In genomic region chr7:110189951-110190350, GRCm38 (mm10) we compare ENCODE assay signal across 11 mouse cellular contexts. TPM values are rescaled to one million over a fixed set of nuclear protein-coding genes. Genes with fewer than 3 reads are reported as not detected.
A peak's percentile ranks its signal among the peaks of the same experiment; 100 is the strongest.
DNase-seq lines count a peak whose midpoint lies in the region; ATAC-seq and TF ChIP-seq lines count a peak whose summit lies in the region.
"Had no signal": no experiment of that assay in that cellular context is flagged by ENCODE, and none has a peak within 500 bp of the region (broad histone marks: within the 10 kb centered on the region; RNA-seq: fewer than 3 reads in every experiment).

No protein-coding gene starts in this region.

- no peak overlapping the region for H3K27ac ChIP-seq in liver, postnatal 0 days (ENCODE audit: low read depth)
- no peak overlapping the region for H3K27ac ChIP-seq in liver, embryonic 12.5 days
- peak overlapping the region; percentile 52; the same call in 1 of the 2 replicates for H3K27ac ChIP-seq in heart, embryonic 16.5 days (ENCODE audit: low read length)
- H3K27ac ChIP-seq in stomach, embryonic 16.5 days (ENCODE audit: low read length) = peak overlapping the region; percentile 51; the same call in 1 of the 2 replicates
- H3K27ac ChIP-seq in forebrain, embryonic 13.5 days = no peak overlapping the region
- H3K27ac ChIP-seq in hindbrain, postnatal 0 days = no peak overlapping the region

- H3K36me3 ChIP-seq in liver, postnatal 0 days (replicated peaks; ENCODE audit: insufficient read depth, low read length) = no peaks in the 10 kb centered on the region
- H3K36me3 ChIP-seq in liver, embryonic 12.5 days = no peaks in the 10 kb centered on the region
- H3K36me3 ChIP-seq in heart, embryonic 16.5 days (ENCODE audit: control insufficient read depth, insufficient read depth) = no peaks in the 10 kb centered on the region
- no peaks in the 10 kb centered on the region for H3K36me3 ChIP-seq in stomach, embryonic 16.5 days (ENCODE audit: control insufficient read depth, insufficient read depth, low read length)
- H3K36me3 ChIP-seq in forebrain, embryonic 13.5 days (ENCODE audit: poor library complexity, severe bottlenecking) = no peaks in the 10 kb centered on the region
- H3K36me3 ChIP-seq in hindbrain, postnatal 0 days (ENCODE audit: insufficient read depth, low read length) = no peaks in the 10 kb centered on the region
- H3K36me3 ChIP-seq: G1E had no signal

- no peak overlapping the region for H3K4me3 ChIP-seq in liver, postnatal 0 days (ENCODE audit: low read depth, low read length)
- no peak overlapping the region for H3K4me3 ChIP-seq in liver, embryonic 12.5 days
- no peak overlapping the region for H3K4me3 ChIP-seq in heart, embryonic 16.5 days (ENCODE audit: low read length)
- no peak overlapping the region for H3K4me3 ChIP-seq in stomach, embryonic 16.5 days (replicated peaks; ENCODE audit: low read length)
- no peak overlapping the region for H3K4me3 ChIP-seq in forebrain, embryonic 13.5 days
- no peak overlapping the region for H3K4me3 ChIP-seq in hindbrain, postnatal 0 days (ENCODE audit: low read length)

- H3K4me2 ChIP-seq in liver, postnatal 0 days (ENCODE audit: low read depth, low read length) = no peak overlapping the region
- no peak overlapping the region for H3K4me2 ChIP-seq in liver, embryonic 12.5 days
- H3K4me2 ChIP-seq in heart, embryonic 16.5 days (ENCODE audit: low read depth, low read length) = no peak overlapping the region
- no peak overlapping the region for H3K4me2 ChIP-seq in stomach, embryonic 16.5 days (ENCODE audit: low read depth, low read length)
- no peak overlapping the region for H3K4me2 ChIP-seq in forebrain, embryonic 13.5 days
- H3K4me2 ChIP-seq in hindbrain, postnatal 0 days (ENCODE audit: low read depth, low read length) = no peak overlapping the region

- 41% methylated on average over 7 of the region's 7 CpGs for WGBS in liver, postnatal 0 days (ENCODE audit: insufficient replicate concordance)
- WGBS in liver, embryonic 12.5 days (ENCODE audit: insufficient replicate concordance) = 31% methylated on average over 7 of the region's 7 CpGs
- 51% methylated on average over 7 of the region's 7 CpGs for WGBS in heart, embryonic 16.5 days
- WGBS in stomach, embryonic 16.5 days = 55% methylated on average over 7 of the region's 7 CpGs
- WGBS in forebrain, embryonic 13.5 days = 60% methylated on average over 7 of the region's 7 CpGs
- 59% methylated on average over 7 of the region's 7 CpGs for WGBS in hindbrain, postnatal 0 days

- H3K27me3 ChIP-seq in liver, postnatal 0 days (ENCODE audit: insufficient read depth, low read length) = no peaks in the 10 kb centered on the region
- no peaks in the 10 kb centered on the region for H3K27me3 ChIP-seq in liver, embryonic 12.5 days (replicated peaks)
- no peaks in the 10 kb centered on the region for H3K27me3 ChIP-seq in heart, embryonic 16.5 days (ENCODE audit: control insufficient read depth, insufficient read depth, low read length)
- no peaks in the 10 kb centered on the region for H3K27me3 ChIP-seq in stomach, embryonic 16.5 days (ENCODE audit: control insufficient read depth, insufficient read depth, low read length)
- no peaks in the 10 kb centered on the region for H3K27me3 ChIP-seq in forebrain, embryonic 13.5 days
- H3K27me3 ChIP-seq in hindbrain, postnatal 0 days (ENCODE audit: insufficient read depth, low read length) = no peaks in the 10 kb centered on the region

- no peaks in the 10 kb centered on the region for H3K9me3 ChIP-seq in liver, postnatal 0 days (ENCODE audit: low read length)
- no peaks in the 10 kb centered on the region for H3K9me3 ChIP-seq in liver, embryonic 12.5 days (replicated peaks)
- H3K9me3 ChIP-seq in heart, embryonic 16.5 days (replicated peaks; ENCODE audit: control insufficient read depth, low read length) = no peaks in the 10 kb centered on the region
- H3K9me3 ChIP-seq in stomach, embryonic 16.5 days (replicated peaks; ENCODE audit: control insufficient read depth, low read length) = no peaks in the 10 kb centered on the region
- no peaks in the 10 kb centered on the region for H3K9me3 ChIP-seq in forebrain, embryonic 13.5 days (replicated peaks)
- H3K9me3 ChIP-seq in hindbrain, postnatal 0 days (ENCODE audit: low read length) = no peaks in the 10 kb centered on the region
- H3K9me3 ChIP-seq: G1E had no signal

- no peak for TF ChIP-seq CTCF in liver, postnatal 0 days (IDR thresholded peaks at IDR 0.05; ENCODE audit: low read depth)
- TF ChIP-seq CTCF in hindbrain, postnatal 0 days (IDR thresholded peaks at IDR 0.05; ENCODE audit: low read depth) = no peak

- no peak for TF ChIP-seq EP300 in liver, postnatal 0 days (IDR thresholded peaks at IDR 0.05; ENCODE audit: low read depth)

- ATAC-seq in liver, postnatal 0 days = peak; percentile 15; the same call in 1 of the 2 replicates
- ATAC-seq in liver, embryonic 12.5 days = no peak
- ATAC-seq in heart, embryonic 16.5 days (replicated peaks; ENCODE audit: extremely low read depth, insufficient read depth, low FRiP score) = no peak
- ATAC-seq in stomach, embryonic 16.5 days (ENCODE audit: insufficient read depth, low FRiP score) = no peak
- no peak for ATAC-seq in forebrain, embryonic 13.5 days
- no peak for ATAC-seq in hindbrain, postnatal 0 days

- DNase-seq in liver, postnatal 0 days = no peak
- DNase-seq in kidney, postnatal 14 days = peak; percentile 64
- DNase-seq in right cerebral cortex, postnatal 36 days (ENCODE audit: low spot score in 2 of 2) = no peak
- DNase-seq in hindbrain, postnatal 0 days (ENCODE audit: low spot score) = no peak
- DNase-seq: cerebellum, adult 9-11 months; right cerebral cortex, postnatal 14 days had no signal

- H3K9ac ChIP-seq in liver, postnatal 0 days (replicated peaks) = no peak overlapping the region
- no peak overlapping the region for H3K9ac ChIP-seq in liver, embryonic 12.5 days
- no peak overlapping the region for H3K9ac ChIP-seq in heart, embryonic 16.5 days (ENCODE audit: low read length)
- H3K9ac ChIP-seq in stomach, embryonic 16.5 days (ENCODE audit: low read length) = no peak overlapping the region
- H3K9ac ChIP-seq in forebrain, embryonic 13.5 days = no peak overlapping the region
- no peak overlapping the region for H3K9ac ChIP-seq in hindbrain, postnatal 0 days (replicated peaks; ENCODE audit: low read length)

- H3K4me1 ChIP-seq in liver, postnatal 0 days (ENCODE audit: insufficient read depth) = peaks cover 4% of the 10 kb centered on the region; the same call in 1 of the 2 replicates
- H3K4me1 ChIP-seq in liver, embryonic 12.5 days = 0 out of 2 replicates have a peak, but pooled peaks cover 9% of the 10 kb centered on the region
- H3K4me1 ChIP-seq in heart, embryonic 16.5 days (ENCODE audit: control insufficient read depth, insufficient read depth, low read length) = no peaks in the 10 kb centered on the region
- no peaks in the 10 kb centered on the region for H3K4me1 ChIP-seq in stomach, embryonic 16.5 days (ENCODE audit: control insufficient read depth, insufficient read depth, low read length)
- H3K4me1 ChIP-seq in forebrain, embryonic 13.5 days = no peaks in the 10 kb centered on the region
- no peaks in the 10 kb centered on the region for H3K4me1 ChIP-seq in hindbrain, postnatal 0 days (ENCODE audit: insufficient read depth, low read length)

RNA-seq across cellular contexts. Expression of gene Swap70, which starts 31.6 kb away (rescaled TPM):
- polyA plus RNA-seq in liver, postnatal 0 days (2015; fragmentation: Nextera tagmentation; extraction: Ambion mirVana) = 5.2 and 7.2 TPM in 2 replicates
- 17.4 and 17.7 TPM in 2 replicates for polyA plus RNA-seq in liver, embryonic 12.5 days (2016; fragmentation: Nextera tagmentation; extraction: Ambion mirVana)
- 21.4 and 22.3 TPM in 2 replicates for polyA plus RNA-seq in heart, embryonic 16.5 days (2015; fragmentation: Nextera tagmentation; extraction: Ambion mirVana)
- 23.2 and 25.8 TPM in 2 replicates for polyA plus RNA-seq in stomach, embryonic 16.5 days (2015; fragmentation: Nextera tagmentation; extraction: Ambion mirVana)
- polyA plus RNA-seq in forebrain, embryonic 13.5 days (2015; fragmentation: Nextera tagmentation; extraction: Ambion mirVana) = 14.3 and 16.3 TPM in 2 replicates
- 9.1 and 12.4 TPM in 2 replicates for total RNA-seq in hindbrain, postnatal 0 days (2014; rRNA removed)
- 8.5 and 9.2 TPM in 2 replicates for polyA plus RNA-seq in hindbrain, postnatal 0 days (2015; fragmentation: Nextera tagmentation; extraction: Ambion mirVana)

Comparison
In these comparisons a context has a peak if more than half of its experiments do, and no peak if none do; other contexts are left out.
1. H3K27ac ChIP-seq: peak in heart, embryonic 16.5 days (single experiment) and stomach, embryonic 16.5 days (single experiment); none in liver, postnatal 0 days (single experiment), liver, embryonic 12.5 days (single experiment), forebrain, embryonic 13.5 days (single experiment) and hindbrain, postnatal 0 days (single experiment).